Mouse (Mus musculus): ENCODE data around the gene Elf2. TPM values are rescaled to one million over a fixed set of nuclear protein-coding genes. Genes with fewer than 3 reads are reported as not detected.

Gene Elf2
- polyA plus RNA-seq, 1 experiment from 2014 or later, result 37.3 TPM

GRCm38 (mm10) chr3:51270069-51270817, 70.2 kb downstream of the Elf2 start:
- Histone ChIP-seq H3K36me3 (ENCODE audit: control insufficient read depth, insufficient read depth, low read length) (peaks cover 4% of the 10 kb centered on the region), H3K9me3 (ENCODE audit: control insufficient read depth, low read length) (no peaks in the 10 kb centered on the region), H3K4me1 (ENCODE audit: control insufficient read depth, insufficient read depth, low read length) (peaks cover 5% of the 10 kb centered on the region; the same call in 1 of the 2 replicates), H3K27ac (replicated peaks; ENCODE audit: low read depth, low read length) (no peak overlapping the region), H3K4me3 (replicated peaks; ENCODE audit: low read depth, low read length) (no peak overlapping the region), H3K9ac (replicated peaks; ENCODE audit: low read length) (no peak overlapping the region), H3K27me3 (ENCODE audit: control insufficient read depth, insufficient read depth, low read length) (no peaks in the 10 kb centered on the region), H3K4me2 (ENCODE audit: low read length) (no peak overlapping the region)
- WGBS, result 89% methylated on average over 12 of the region's 12 CpGs
- ATAC-seq (ENCODE audit: low FRiP score, low TSS enrichment) (no peak), DNase-seq (no peak)

GRCm38 (mm10) chr3:51268434-51268833, 72.0 kb downstream of the Elf2 start:
- DNase-seq (no peak), ATAC-seq (ENCODE audit: low FRiP score, low TSS enrichment) (no peak)
- no peaks in the 10 kb centered on the region for H3K9me3 ChIP-seq (ENCODE audit: control insufficient read depth, low read length)
- H3K27me3 ChIP-seq (ENCODE audit: control insufficient read depth, insufficient read depth, low read length), result no peaks in the 10 kb centered on the region
- H3K9ac ChIP-seq (replicated peaks; ENCODE audit: low read length), result no peak overlapping the region
- H3K4me3 ChIP-seq (replicated peaks; ENCODE audit: low read depth, low read length), result no peak overlapping the region
- H3K27ac ChIP-seq (replicated peaks; ENCODE audit: low read depth, low read length), result no peak overlapping the region
- 91% methylated on average over 12 of the region's 12 CpGs for WGBS
- peaks cover 21% of the 10 kb centered on the region for H3K36me3 ChIP-seq (ENCODE audit: control insufficient read depth, insufficient read depth, low read length)
- no peaks in the 10 kb centered on the region for H3K4me1 ChIP-seq (ENCODE audit: control insufficient read depth, insufficient read depth, low read length)
- no peak overlapping the region for H3K4me2 ChIP-seq (ENCODE audit: low read length)

- whole genome bisulfite sequencing, result 92% methylated on average over 8 of the region's 8 CpGs
- DNase-seq, result no peak
- no peak overlapping the region for H3K27ac ChIP-seq (replicated peaks; ENCODE audit: low read depth, low read length)
- no peak overlapping the region for H3K9ac ChIP-seq (replicated peaks; ENCODE audit: low read length)
- H3K4me3 ChIP-seq (replicated peaks; ENCODE audit: low read depth, low read length), result no peak overlapping the region
- ATAC-seq (ENCODE audit: low FRiP score, low TSS enrichment), result no peak
- peaks cover 69% of the 10 kb centered on the region for H3K36me3 ChIP-seq (ENCODE audit: control insufficient read depth, insufficient read depth, low read length)
- H3K27me3 ChIP-seq (ENCODE audit: control insufficient read depth, insufficient read depth, low read length), result no peaks in the 10 kb centered on the region
- H3K9me3 ChIP-seq (ENCODE audit: control insufficient read depth, low read length), result no peaks in the 10 kb centered on the region
- no peaks in the 10 kb centered on the region for H3K4me1 ChIP-seq (ENCODE audit: control insufficient read depth, insufficient read depth, low read length)
- H3K4me2 ChIP-seq (ENCODE audit: low read length), result no peak overlapping the region
These were observed 77.5 kb downstream of the Elf2 start for GRCm38 (mm10) chr3:51262942-51263341.

GRCm38 (mm10) chr3:51258070-51258469, 82.4 kb downstream of the Elf2 start:
- DNase-seq (no peak), ATAC-seq (ENCODE audit: low FRiP score, low TSS enrichment) (no peak)
- no peaks in the 10 kb centered on the region for H3K4me1 ChIP-seq (ENCODE audit: control insufficient read depth, insufficient read depth, low read length)
- no peak overlapping the region for H3K4me3 ChIP-seq (replicated peaks; ENCODE audit: low read depth, low read length)
- H3K9me3 ChIP-seq (ENCODE audit: control insufficient read depth, low read length), result no peaks in the 10 kb centered on the region
- no peaks in the 10 kb centered on the region for H3K27me3 ChIP-seq (ENCODE audit: control insufficient read depth, insufficient read depth, low read length)
- WGBS, result 96% methylated on average over 5 of the region's 5 CpGs
- no peak overlapping the region for H3K9ac ChIP-seq (replicated peaks; ENCODE audit: low read length)
- no peak overlapping the region for H3K27ac ChIP-seq (replicated peaks; ENCODE audit: low read depth, low read length)
- no peak overlapping the region for H3K4me2 ChIP-seq (ENCODE audit: low read length)
- peaks cover 91% of the 10 kb centered on the region for H3K36me3 ChIP-seq (ENCODE audit: control insufficient read depth, insufficient read depth, low read length)

GRCm38 (mm10) chr3:51256450-51256849, 84.0 kb downstream of the Elf2 start:
- Histone ChIP-seq H3K4me3 (replicated peaks; ENCODE audit: low read depth, low read length) (no peak overlapping the region), H3K27me3 (ENCODE audit: control insufficient read depth, insufficient read depth, low read length) (no peaks in the 10 kb centered on the region), H3K4me1 (ENCODE audit: control insufficient read depth, insufficient read depth, low read length) (no peaks in the 10 kb centered on the region), H3K36me3 (ENCODE audit: control insufficient read depth, insufficient read depth, low read length) (peaks cover 94% of the 10 kb centered on the region), H3K9ac (replicated peaks; ENCODE audit: low read length) (no peak overlapping the region), H3K9me3 (ENCODE audit: control insufficient read depth, low read length) (no peaks in the 10 kb centered on the region), H3K4me2 (ENCODE audit: low read length) (no peak overlapping the region), H3K27ac (replicated peaks; ENCODE audit: low read depth, low read length) (no peak overlapping the region)
- 90% methylated on average over 12 of the region's 12 CpGs for WGBS
- ATAC-seq (ENCODE audit: low FRiP score, low TSS enrichment) (no peak), DNase-seq (no peak)

GRCm38 (mm10) chr3:51254784-51255183, 85.7 kb downstream of the Elf2 start:
- 96% methylated on average over 7 of the region's 7 CpGs for WGBS
- no peaks in the 10 kb centered on the region for H3K4me1 ChIP-seq (ENCODE audit: control insufficient read depth, insufficient read depth, low read length)
- no peak overlapping the region for H3K4me2 ChIP-seq (ENCODE audit: low read length)
- DNase-seq, result no peak
- H3K9ac ChIP-seq (replicated peaks; ENCODE audit: low read length), result no peak overlapping the region
- peaks cover 90% of the 10 kb centered on the region for H3K36me3 ChIP-seq (ENCODE audit: control insufficient read depth, insufficient read depth, low read length)
- no peaks in the 10 kb centered on the region for H3K27me3 ChIP-seq (ENCODE audit: control insufficient read depth, insufficient read depth, low read length)
- H3K9me3 ChIP-seq (ENCODE audit: control insufficient read depth, low read length), result no peaks in the 10 kb centered on the region
- H3K4me3 ChIP-seq (replicated peaks; ENCODE audit: low read depth, low read length), result no peak overlapping the region
- H3K27ac ChIP-seq (replicated peaks; ENCODE audit: low read depth, low read length), result no peak overlapping the region
- ATAC-seq (ENCODE audit: low FRiP score, low TSS enrichment), result no peak

GRCm38 (mm10) chr3:51252689-51253402, 87.6 kb downstream of the Elf2 start:
- Histone ChIP-seq H3K4me2 (ENCODE audit: low read length) (no peak overlapping the region), H3K9me3 (ENCODE audit: control insufficient read depth, low read length) (no peaks in the 10 kb centered on the region), H3K9ac (replicated peaks; ENCODE audit: low read length) (no peak overlapping the region), H3K27me3 (ENCODE audit: control insufficient read depth, insufficient read depth, low read length) (no peaks in the 10 kb centered on the region), H3K27ac (replicated peaks; ENCODE audit: low read depth, low read length) (no peak overlapping the region), H3K36me3 (ENCODE audit: control insufficient read depth, insufficient read depth, low read length) (peaks cover 82% of the 10 kb centered on the region), H3K4me1 (ENCODE audit: control insufficient read depth, insufficient read depth, low read length) (no peaks in the 10 kb centered on the region), H3K4me3 (replicated peaks; ENCODE audit: low read depth, low read length) (no peak overlapping the region)
- WGBS, result 94% methylated on average over 12 of the region's 12 CpGs
- ATAC-seq (ENCODE audit: low FRiP score, low TSS enrichment) (no peak), DNase-seq (no peak)

GRCm38 (mm10) chr3:51252223-51252622, 88.2 kb downstream of the Elf2 start:
- WGBS, result 100% methylated on average over 1 of the region's 1 CpGs
- no peak overlapping the region for H3K27ac ChIP-seq (replicated peaks; ENCODE audit: low read depth, low read length)
- no peaks in the 10 kb centered on the region for H3K4me1 ChIP-seq (ENCODE audit: control insufficient read depth, insufficient read depth, low read length)
- ATAC-seq (ENCODE audit: low FRiP score, low TSS enrichment) (no peak), DNase-seq (no peak)
- peaks cover 80% of the 10 kb centered on the region for H3K36me3 ChIP-seq (ENCODE audit: control insufficient read depth, insufficient read depth, low read length)
- H3K9me3 ChIP-seq (ENCODE audit: control insufficient read depth, low read length), result no peaks in the 10 kb centered on the region
- H3K9ac ChIP-seq (replicated peaks; ENCODE audit: low read length), result no peak overlapping the region
- no peaks in the 10 kb centered on the region for H3K27me3 ChIP-seq (ENCODE audit: control insufficient read depth, insufficient read depth, low read length)
- no peak overlapping the region for H3K4me3 ChIP-seq (replicated peaks; ENCODE audit: low read depth, low read length)
- no peak overlapping the region for H3K4me2 ChIP-seq (ENCODE audit: low read length)

GRCm38 (mm10) chr3:51251057-51251456, 89.4 kb downstream of the Elf2 start:
- H3K9ac ChIP-seq (replicated peaks; ENCODE audit: low read length), result no peak overlapping the region
- H3K4me3 ChIP-seq (replicated peaks; ENCODE audit: low read depth, low read length), result no peak overlapping the region
- H3K27ac ChIP-seq (replicated peaks; ENCODE audit: low read depth, low read length), result no peak overlapping the region
- 84% methylated on average over 5 of the region's 5 CpGs for WGBS
- no peak for DNase-seq
- H3K4me1 ChIP-seq (ENCODE audit: control insufficient read depth, insufficient read depth, low read length), result no peaks in the 10 kb centered on the region
- no peak overlapping the region for H3K4me2 ChIP-seq (ENCODE audit: low read length)
- no peaks in the 10 kb centered on the region for H3K9me3 ChIP-seq (ENCODE audit: control insufficient read depth, low read length)
- no peaks in the 10 kb centered on the region for H3K27me3 ChIP-seq (ENCODE audit: control insufficient read depth, insufficient read depth, low read length)
- no peak for ATAC-seq (ENCODE audit: low FRiP score, low TSS enrichment)
- H3K36me3 ChIP-seq (ENCODE audit: control insufficient read depth, insufficient read depth, low read length), result peaks cover 68% of the 10 kb centered on the region

Measured in midbrain, embryonic 14.5 days (tissue).